Mouse (Mus musculus) midbrain, embryonic 14.5 days (tissue): ENCODE results near the gene Nsun7. TPM values are rescaled to one million over a fixed set of nuclear protein-coding genes. Genes with fewer than 3 reads are reported as not detected.

Experiments used
- ATAC-seq: fragments of 200-750 bp; cut with Nextera tagmentation; 2 replicates; pipeline ENCODE4 v1.8.0; 2017; ENCODE audit warnings: moderate number of reproducible peaks, moderate library complexity; ENCODE audit not compliant: low FRiP score, low TSS enrichment
- DNase-seq: peaks from one replicate; pipeline ENCODE4 v3.0.0-alpha.2; 2015
- H3K27ac ChIP-seq: fragments of 300-500 bp; sonication (generic); replicated peaks from 2 replicates; pipeline ENCODE4 v1.5.1; 2014; ENCODE audit warnings: mild to moderate bottlenecking, low read depth, low read length, moderate library complexity
- H3K27me3 ChIP-seq: fragments of 300-500 bp; sonication (generic); 2 replicates; pipeline ENCODE4 v1.6.1; 2014; ENCODE audit warnings: low read length, control low read depth, mixed read lengths; ENCODE audit not compliant: control insufficient read depth, insufficient read depth
- H3K36me3 ChIP-seq: fragments of 300-500 bp; sonication (generic); 2 replicates; pipeline ENCODE4 v1.6.1; 2014; ENCODE audit warnings: low read length, control low read depth; ENCODE audit not compliant: control insufficient read depth, insufficient read depth
- H3K4me1 ChIP-seq: fragments of 300-500 bp; sonication (generic); 2 replicates; pipeline ENCODE4 v1.6.1; 2014; ENCODE audit warnings: mild to moderate bottlenecking, antibody characterized with exemption, low read length, control low read depth; ENCODE audit not compliant: control insufficient read depth, insufficient read depth
- H3K4me2 ChIP-seq: fragments of 300-500 bp; sonication (generic); 2 replicates; pipeline ENCODE4 v1.6.1; 2014; ENCODE audit warnings: mild to moderate bottlenecking, low read length, moderate library complexity
- H3K4me3 ChIP-seq: fragments of 300-500 bp; sonication (generic); replicated peaks from 2 replicates; pipeline ENCODE4 v1.5.1; 2014; ENCODE audit warnings: low read depth, low read length
- H3K9ac ChIP-seq: fragments of 300-500 bp; sonication (generic); replicated peaks from 2 replicates; pipeline ENCODE4 v1.6.1; 2014; ENCODE audit warnings: mild to moderate bottlenecking, low read length, moderate library complexity
- H3K9me3 ChIP-seq: fragments of 300-500 bp; sonication (generic); 2 replicates; pipeline ENCODE4 v1.6.1; 2016; ENCODE audit warnings: low read length, control low read depth, mixed read lengths; ENCODE audit not compliant: control insufficient read depth
- WGBS: fragments of 180-500 bp; shearing (Covaris S2); extraction: QIAGEN DNeasy Blood & Tissue Kit; methylation state at CpG from one replicate; pipeline ENCODE4 v1.1.7; 2014; 5-methylcytosine and 5-hydroxymethylcytosine counted together
- polyA plus RNA-seq: library from polyadenylated mRNA; unstranded; fragments of >200 nt; fragmentation: Nextera tagmentation; extraction: Ambion mirVana; gene quantifications from 2 replicates; pipeline ENCODE4 v1.2.1, GENCODE M21; 2014

The Nsun7 gene
- polyA plus RNA-seq, 1 experiment from 2014 or later: 1.7 TPM

DNA sequence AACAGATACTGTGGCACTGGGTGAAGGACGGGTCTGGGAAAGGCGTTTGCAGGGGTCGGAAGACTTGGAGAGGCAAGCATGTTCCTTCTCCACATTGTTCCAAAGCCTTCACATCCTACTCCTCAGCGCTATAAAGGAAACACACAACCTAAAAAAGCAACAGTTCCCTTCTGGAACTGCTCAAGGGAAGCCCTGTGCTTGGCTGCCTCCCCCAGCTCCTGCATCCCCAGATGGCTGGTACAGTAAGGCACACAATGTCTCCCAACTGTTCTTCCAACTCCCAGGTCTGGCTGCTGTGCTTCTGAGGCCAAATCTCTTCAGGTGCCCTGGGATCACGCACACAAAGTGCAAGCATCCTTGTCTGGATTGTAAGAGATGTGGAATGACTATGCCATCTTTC, 56.1 kb downstream of the Nsun7 start:
- H3K4me1 ChIP-seq: peaks cover 10% of the 10 kb centered on the region
- H3K27me3 ChIP-seq: no peaks in the 10 kb centered on the region
- peaks cover 13% of the 10 kb centered on the region; the same call in 1 of the 2 replicates for H3K36me3 ChIP-seq
- DNase-seq: no peak
- no peak overlapping the region for H3K9ac ChIP-seq
- H3K27ac ChIP-seq: no peak overlapping the region
- WGBS: 93% methylated on average over 5 of the region's 5 CpGs
- no peak overlapping the region for H3K4me3 ChIP-seq
- ATAC-seq: no peak
- H3K4me2 ChIP-seq: no peak overlapping the region
- H3K9me3 ChIP-seq: no peaks in the 10 kb centered on the region

DNA sequence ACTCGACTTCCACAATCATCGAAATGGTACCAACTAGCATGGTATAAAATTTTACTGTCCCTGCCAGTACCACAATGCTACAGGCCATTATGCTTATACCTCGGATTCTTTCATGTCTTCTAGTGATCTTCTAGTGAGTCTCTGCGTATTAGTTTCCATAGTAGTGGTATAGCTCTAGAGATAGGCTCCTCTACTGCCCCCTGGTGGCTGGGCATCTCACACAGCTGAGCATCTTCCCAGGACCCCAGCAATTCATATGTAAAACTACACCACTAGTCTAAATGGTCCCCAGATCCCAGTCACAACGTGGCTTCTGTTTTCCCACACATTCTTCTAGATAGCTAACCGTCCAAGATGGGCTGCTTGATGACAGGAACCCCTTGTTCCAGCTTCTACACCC, 59.6 kb downstream of the Nsun7 start:
- Histone ChIP-seq H3K27me3 (no peaks in the 10 kb centered on the region), H3K9ac (no peak overlapping the region), H3K4me3 (no peak overlapping the region), H3K4me1 (peaks cover 12% of the 10 kb centered on the region), H3K9me3 (no peaks in the 10 kb centered on the region), H3K4me2 (0 out of 2 replicates have a peak overlapping the region, but pooled peaks have one; percentile 14), H3K27ac (peak overlapping the region; percentile 79), H3K36me3 (no peaks in the 10 kb centered on the region)
- ATAC-seq (no peak), DNase-seq (peak; percentile 52)
- 70% methylated on average over 6 of the region's 6 CpGs for WGBS

DNA sequence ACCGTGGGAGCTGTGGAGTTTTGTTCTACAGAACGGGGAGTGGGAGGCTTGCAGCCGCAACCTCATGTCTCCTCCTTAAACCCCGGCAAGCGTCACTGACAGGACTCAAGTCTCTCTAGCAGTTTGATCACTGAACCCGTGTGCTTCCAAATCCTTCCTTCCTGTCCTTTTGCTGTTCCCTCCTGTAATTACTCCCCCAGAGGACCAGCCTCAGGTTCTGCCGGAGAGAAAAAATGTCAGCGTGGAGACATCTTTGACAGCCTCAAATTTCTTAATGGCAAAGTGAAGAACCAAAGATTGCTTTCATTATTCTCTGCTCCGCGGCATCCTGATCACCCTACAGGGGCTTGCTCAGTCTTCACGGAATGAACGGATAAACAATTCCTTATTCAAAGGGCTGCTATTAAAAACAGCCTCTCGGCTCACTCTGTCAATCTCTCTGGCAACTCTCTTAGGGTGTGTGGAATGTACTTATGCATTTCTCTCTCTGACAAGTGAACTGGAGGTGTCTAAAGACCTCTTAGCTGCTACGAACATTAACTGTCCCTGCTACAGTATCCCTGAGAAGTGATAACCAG, 60.2 kb downstream of the Nsun7 start:
- peak; percentile 53 for DNase-seq
- 8% methylated on average over 14 of the region's 14 CpGs for whole genome bisulfite sequencing
- H3K4me1 ChIP-seq: peaks cover 15% of the 10 kb centered on the region
- no peaks in the 10 kb centered on the region for H3K27me3 ChIP-seq
- no peak overlapping the region for H3K4me3 ChIP-seq
- H3K27ac ChIP-seq: peak overlapping the region; percentile 79
- H3K9me3 ChIP-seq: no peaks in the 10 kb centered on the region
- no peak for ATAC-seq
- no peaks in the 10 kb centered on the region for H3K36me3 ChIP-seq
- peak overlapping the region; percentile 14; the same call in 1 of the 2 replicates for H3K4me2 ChIP-seq
- no peak overlapping the region for H3K9ac ChIP-seq

DNA sequence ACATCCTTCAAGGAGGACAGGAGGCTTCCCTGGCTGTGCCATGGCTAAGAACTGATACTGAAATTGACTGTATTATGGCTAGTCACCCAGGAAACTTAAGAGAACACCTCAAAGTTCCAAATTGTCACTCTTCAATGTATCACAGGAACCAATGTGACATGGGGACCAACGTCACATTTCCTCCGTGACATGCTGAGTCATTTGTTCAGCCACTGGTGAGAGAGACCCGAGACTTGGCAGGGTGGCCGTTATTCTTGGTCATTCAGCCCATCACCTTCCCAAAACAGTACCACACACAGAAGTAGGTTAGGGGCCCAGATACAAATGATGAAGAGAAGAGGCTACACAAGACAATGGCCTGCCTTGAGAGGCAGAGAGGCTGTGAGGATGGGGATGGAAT, 63.4 kb downstream of the Nsun7 start:
- ATAC-seq: no peak
- 86% methylated on average over 4 of the region's 4 CpGs for WGBS
- Histone ChIP-seq H3K4me2 (no peak overlapping the region), H3K36me3 (0 out of 2 replicates have a peak, but pooled peaks cover 4% of the 10 kb centered on the region), H3K4me1 (peaks cover 23% of the 10 kb centered on the region), H3K27me3 (no peaks in the 10 kb centered on the region), H3K4me3 (no peak overlapping the region), H3K9ac (no peak overlapping the region), H3K27ac (no peak overlapping the region), H3K9me3 (no peaks in the 10 kb centered on the region)
- no peak for DNase-seq

DNA sequence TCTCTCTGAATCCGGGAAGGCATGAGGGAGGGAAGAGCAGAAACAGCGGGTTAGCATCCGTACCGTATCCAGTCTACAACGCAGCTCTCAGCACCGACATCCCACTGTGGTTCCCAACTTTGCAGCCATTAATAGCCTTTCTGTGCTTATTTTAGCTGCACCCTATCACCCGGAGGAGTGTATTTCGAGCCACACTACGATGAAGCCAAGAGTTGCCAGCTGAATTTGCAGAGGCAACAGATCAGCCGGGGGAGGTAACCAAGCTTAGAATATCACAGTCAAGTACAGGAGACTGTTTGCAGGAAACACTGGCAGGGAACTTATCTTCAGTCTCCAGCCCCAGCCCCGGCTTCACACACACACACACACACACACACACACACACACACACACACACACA, 63.9 kb downstream of the Nsun7 start:
- Histone ChIP-seq H3K4me1 (peaks cover 27% of the 10 kb centered on the region), H3K4me3 (no peak overlapping the region), H3K4me2 (no peak overlapping the region), H3K27me3 (no peaks in the 10 kb centered on the region), H3K9ac (no peak overlapping the region), H3K36me3 (0 out of 2 replicates have a peak, but pooled peaks cover 4% of the 10 kb centered on the region), H3K9me3 (no peaks in the 10 kb centered on the region), H3K27ac (no peak overlapping the region)
- DNase-seq (no peak), ATAC-seq (no peak)
- WGBS: 92% methylated on average over 11 of the region's 11 CpGs

DNA sequence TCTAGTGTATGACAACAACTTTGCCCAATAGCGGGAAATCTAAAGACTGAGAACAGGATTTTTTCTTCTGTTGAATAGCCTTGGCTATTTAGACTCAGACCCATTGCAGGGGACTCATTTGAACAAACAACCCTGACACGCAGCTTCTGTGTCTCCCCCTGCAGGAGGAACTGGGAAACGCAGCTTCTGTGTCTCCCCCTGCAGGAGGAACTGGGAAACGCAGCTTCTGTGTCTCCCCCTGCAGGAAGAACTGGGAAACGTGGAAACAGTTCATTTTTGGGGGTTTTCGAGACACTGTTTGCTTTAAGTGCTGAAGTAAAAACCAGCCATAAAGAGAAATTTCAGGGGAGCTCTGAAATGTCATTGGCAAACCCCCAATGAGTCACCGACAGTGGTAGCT, 66.7 kb downstream of the Nsun7 start:
- H3K9me3 ChIP-seq: no peaks in the 10 kb centered on the region
- ATAC-seq (no peak), DNase-seq (no peak)
- no peak overlapping the region for H3K9ac ChIP-seq
- H3K36me3 ChIP-seq: 0 out of 2 replicates have a peak, but pooled peaks cover 4% of the 10 kb centered on the region
- no peak overlapping the region for H3K27ac ChIP-seq
- no peak overlapping the region for H3K4me2 ChIP-seq
- peaks cover 24% of the 10 kb centered on the region for H3K4me1 ChIP-seq
- H3K4me3 ChIP-seq: no peak overlapping the region
- H3K27me3 ChIP-seq: no peaks in the 10 kb centered on the region
- 79% methylated on average over 7 of the region's 7 CpGs for WGBS

DNA sequence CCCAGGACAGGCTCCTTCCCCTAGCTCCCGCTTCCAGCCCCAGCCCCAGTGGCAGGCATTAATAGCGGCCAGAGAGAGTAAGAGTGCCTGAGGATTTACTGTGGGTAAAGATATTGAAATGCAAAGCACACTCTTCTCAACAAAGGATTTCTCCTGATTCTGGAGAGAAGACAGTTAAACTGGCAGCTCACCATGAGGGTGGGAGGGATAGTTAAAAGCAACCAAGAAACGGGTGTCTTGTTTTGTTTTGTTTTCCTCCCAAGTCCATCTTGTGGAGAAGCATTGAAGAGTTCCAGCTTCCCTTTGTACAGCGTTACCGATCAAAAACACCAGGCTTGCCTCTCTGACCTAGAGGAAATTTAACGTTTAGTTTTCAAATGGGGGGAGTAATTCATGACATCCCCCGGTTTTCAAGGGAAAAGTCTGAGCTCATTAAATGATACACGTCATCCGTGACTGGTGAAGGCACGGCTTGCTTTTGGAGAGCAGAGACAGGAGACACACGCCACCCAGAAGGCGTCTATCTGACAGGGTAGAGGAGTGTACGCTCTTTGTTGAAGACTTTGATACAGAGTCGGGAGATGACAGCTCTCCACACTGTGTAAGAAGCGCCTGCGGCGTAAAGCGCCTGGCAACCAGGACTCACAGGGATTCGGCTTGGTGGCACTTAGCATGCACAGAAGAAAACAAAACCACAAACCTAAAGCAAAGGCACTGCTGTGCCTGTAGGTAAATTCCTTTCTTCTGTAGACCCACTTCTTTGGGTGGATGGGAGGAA, 68.4 kb downstream of the Nsun7 start:
- Histone ChIP-seq H3K36me3 (0 out of 2 replicates have a peak, but pooled peaks cover 4% of the 10 kb centered on the region), H3K27ac (peak overlapping the region; percentile 83), H3K9me3 (no peaks in the 10 kb centered on the region), H3K9ac (peak overlapping the region; percentile 32; the same call in 1 of the 2 replicates), H3K4me3 (peak overlapping the region; percentile 7), H3K4me2 (peak overlapping the region; percentile 52), H3K27me3 (no peaks in the 10 kb centered on the region), H3K4me1 (peaks cover 24% of the 10 kb centered on the region)
- DNase-seq: peak; percentile 90
- WGBS: 5% methylated on average over 19 of the region's 19 CpGs
- peak; percentile 90 for ATAC-seq

DNA sequence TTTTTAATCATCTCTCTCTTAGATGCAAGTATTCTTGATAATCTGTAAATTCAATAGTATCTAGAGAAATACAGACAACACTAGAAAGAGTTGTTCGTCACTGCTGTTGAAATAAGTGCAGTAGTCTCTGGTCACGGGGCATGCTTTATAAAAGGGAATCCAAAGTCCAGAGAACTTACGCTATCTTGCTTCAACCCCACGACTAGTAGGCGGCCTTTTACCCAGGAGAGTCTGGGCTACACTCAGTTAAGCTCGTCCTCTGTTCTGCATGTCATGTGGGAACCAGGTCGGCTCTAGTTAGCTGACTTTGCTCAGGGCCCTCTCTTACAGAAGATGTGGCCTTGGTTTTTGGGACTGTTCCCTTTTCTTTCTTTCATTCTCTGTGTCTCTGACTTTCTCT, 69.1 kb downstream of the Nsun7 start:
- H3K9me3 ChIP-seq: no peaks in the 10 kb centered on the region
- DNase-seq: no peak
- no peak for ATAC-seq
- H3K27ac ChIP-seq: peak overlapping the region; percentile 83
- 49% methylated on average over 7 of the region's 7 CpGs for whole genome bisulfite sequencing
- 0 out of 2 replicates have a peak overlapping the region, but pooled peaks have one; percentile 7 for H3K4me3 ChIP-seq
- H3K9ac ChIP-seq: 0 out of 2 replicates have a peak overlapping the region, but pooled peaks have one; percentile 32
- peak overlapping the region; percentile 52 for H3K4me2 ChIP-seq
- no peaks in the 10 kb centered on the region for H3K27me3 ChIP-seq
- H3K36me3 ChIP-seq: 0 out of 2 replicates have a peak, but pooled peaks cover 4% of the 10 kb centered on the region
- peaks cover 24% of the 10 kb centered on the region for H3K4me1 ChIP-seq
